ENCODE assay signal across 13 mouse cellular contexts in the genomic region with DNA sequence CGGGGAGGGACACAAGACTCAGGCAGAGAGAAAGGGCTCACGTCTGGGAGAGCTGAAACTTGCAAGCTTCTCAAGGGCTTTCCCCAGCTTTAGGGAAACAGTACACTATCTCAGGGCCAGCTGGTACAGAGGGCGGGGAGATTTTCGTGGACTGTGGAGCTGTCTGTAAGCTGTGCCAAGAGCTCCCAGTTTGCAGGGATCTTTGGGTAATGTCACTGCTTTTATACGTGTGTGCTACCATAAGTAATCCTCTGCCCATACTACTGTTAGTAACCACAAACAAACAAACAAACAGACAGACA.
DNase-seq lines count a peak whose midpoint lies in the region; ATAC-seq and TF ChIP-seq lines count a peak whose summit lies in the region.
"Had no signal": no experiment of that assay in that cellular context is flagged by ENCODE, and none has a peak within 500 bp of the region (broad histone marks: within the 10 kb centered on the region; RNA-seq: fewer than 3 reads in every experiment).

No protein-coding gene starts in this region.

- H3K79me2 ChIP-seq in MEL (ENCODE audit: control insufficient read depth, insufficient read depth, low read length, poor library complexity): no peaks in the 10 kb centered on the region

- no peak overlapping the region for H3K4me2 ChIP-seq in heart, postnatal 0 days (ENCODE audit: low read depth, low read length)

- peaks cover 6 to 19% of the 10 kb centered on the region in 2 experiments; a peak in 3 of 4 replicates for H3K4me1 ChIP-seq in MEL (ENCODE audit: control insufficient read depth in 1 of 2, insufficient read depth in 2 of 2, low read length in 2 of 2)
- H3K4me1 ChIP-seq in heart, postnatal 0 days (ENCODE audit: control insufficient read depth, insufficient read depth): peaks cover 14% of the 10 kb centered on the region
- H3K4me1 ChIP-seq: midbrain, embryonic 10.5 days had no signal

- peak; percentile 34; the same call in 1 of the 2 replicates for ATAC-seq in heart, postnatal 0 days (ENCODE audit: insufficient read depth, low read depth)
- ATAC-seq in activated CD4-positive, CD25-positive, alpha-beta regulatory T cell, adult 4 months: no peak
- ATAC-seq: forebrain, postnatal 0 days; intestine, postnatal 0 days had no signal

- H3K4me3 ChIP-seq in MEL (ENCODE audit: control insufficient read depth in 1 of 2, insufficient read depth in 1 of 2, low read depth in 2 of 2, low read length in 2 of 2): peak overlapping the region; percentile 15 to 50; a peak in 3 of 4 replicates
- H3K4me3 ChIP-seq in heart, postnatal 0 days (ENCODE audit: low read depth, low read length): no peak overlapping the region
- H3K4me3 ChIP-seq in layer of hippocampus, adult 2 months: no peak overlapping the region
- H3K4me3 ChIP-seq: midbrain, embryonic 10.5 days had no signal

- TF ChIP-seq POLR2A in MEL (IDR thresholded peaks at IDR 0.05; ENCODE audit: control insufficient read depth in 1 of 2, insufficient read depth in 1 of 2, low read depth in 1 of 2, low read length in 2 of 2, poor library complexity in 1 of 2): no peak

- WGBS in heart, postnatal 0 days: 19% methylated on average over 5 of the region's 5 CpGs

- H3K9ac ChIP-seq in MEL (ENCODE audit: control insufficient read depth, low read depth, low read length, poor library complexity, severe bottlenecking): no peak overlapping the region
- peak overlapping the region; percentile 21; the same call in 1 of the 2 replicates for H3K9ac ChIP-seq in heart, postnatal 0 days (replicated peaks; ENCODE audit: low read depth, low read length)
- H3K9ac ChIP-seq: forebrain, postnatal 0 days had no signal

- H3K9me3 ChIP-seq in MEL (replicated peaks; ENCODE audit: insufficient read depth, low read length): no peaks in the 10 kb centered on the region
- H3K9me3 ChIP-seq in heart, postnatal 0 days (replicated peaks; ENCODE audit: control insufficient read depth, low read length): no peaks in the 10 kb centered on the region
- H3K9me3 ChIP-seq: midbrain, embryonic 10.5 days had no signal

- no peak for TF ChIP-seq RAD21 in MEL (IDR thresholded peaks at IDR 0.05; ENCODE audit: low read depth, low read length)

- H3K36me3 ChIP-seq in MEL (ENCODE audit: control insufficient read depth in 1 of 2, insufficient read depth in 2 of 2, low read length in 2 of 2): peaks cover 0 to 8% of the 10 kb centered on the region in 2 experiments; a peak in 2 of 4 replicates
- H3K36me3 ChIP-seq in heart, postnatal 0 days (replicated peaks; ENCODE audit: control insufficient read depth, insufficient read depth, low read length): no peaks in the 10 kb centered on the region
- H3K36me3 ChIP-seq: midbrain, embryonic 10.5 days had no signal

- no peaks in the 10 kb centered on the region for H3K27me3 ChIP-seq in MEL (ENCODE audit: control insufficient read depth in 1 of 2, insufficient read depth in 2 of 2, low read length in 2 of 2)
- H3K27me3 ChIP-seq in heart, postnatal 0 days (ENCODE audit: control insufficient read depth, insufficient read depth, low read length): no peaks in the 10 kb centered on the region

- peak; percentile 56 for DNase-seq in adrenal gland, postnatal 10 days
- DNase-seq in adrenal gland, postnatal 4 days (ENCODE audit: low spot score in 2 of 2): no peak
- DNase-seq in left cerebral cortex, adult 18-20 months (ENCODE audit: low spot score in 2 of 2): peak; percentile 13 to 26
- no peak for DNase-seq in left cerebral cortex, adult 11 months (ENCODE audit: low spot score)
- peak; percentile 58 for DNase-seq in MEL (ENCODE audit: low read depth, low spot score)
- DNase-seq in heart, postnatal 0 days (ENCODE audit: low spot score): peak; percentile 69
- DNase-seq in layer of hippocampus, adult 2 months (ENCODE audit: low spot score in 2 of 2): no peak
- DNase-seq: forebrain, postnatal 0 days; liver; right cerebral cortex, postnatal 14 days had no signal

- no peak for TF ChIP-seq EP300 in MEL (IDR thresholded peaks at IDR 0.05; ENCODE audit: low read depth in 1 of 2, low read length in 2 of 2)
- no peak for TF ChIP-seq EP300 in heart, postnatal 0 days (IDR thresholded peaks at IDR 0.05; ENCODE audit: low read depth)

- no peak overlapping the region for H3K27ac ChIP-seq in MEL (ENCODE audit: control insufficient read depth, low read depth, low read length)
- H3K27ac ChIP-seq in heart, postnatal 0 days (ENCODE audit: low read depth): peak overlapping the region; percentile 86
- no peak overlapping the region for H3K27ac ChIP-seq in layer of hippocampus, adult 2 months
- H3K27ac ChIP-seq: midbrain, embryonic 10.5 days had no signal

- TF ChIP-seq CTCF in MEL (IDR thresholded peaks at IDR 0.05 in 2 of 3, conservative IDR thresholded peaks at IDR 0.05 in 1 of 3; ENCODE audit: control insufficient read depth in 1 of 3, insufficient read depth in 1 of 3, low read depth in 2 of 3, low read length in 3 of 3, poor library complexity in 1 of 3, severe bottlenecking in 1 of 3): no peak
- no peak for TF ChIP-seq CTCF in heart, postnatal 0 days (IDR thresholded peaks at IDR 0.05; ENCODE audit: low read depth)
- TF ChIP-seq CTCF in layer of hippocampus, adult 2 months (conservative IDR thresholded peaks at IDR 0.05): no peak

TF ChIP-seq in MEL, 35 proteins besides CTCF, POLR2A, EP300 and RAD21:
- TF ChIP-seq UBTF (IDR thresholded peaks at IDR 0.05; ENCODE audit: borderline replicate concordance, insufficient read depth, low read depth, low read length) (no peak), ETS1 (IDR thresholded peaks at IDR 0.05; ENCODE audit: low read depth, low read length) (peak; percentile 76; the same call in 1 of the 2 replicates), GABPA (IDR thresholded peaks at IDR 0.05; ENCODE audit: low read depth, low read length) (no peak), HCFC1 (IDR thresholded peaks at IDR 0.05; ENCODE audit: low read depth, low read length) (no peak), TCF12 (IDR thresholded peaks at IDR 0.05; ENCODE audit: low read depth, low read length) (no peak), SIN3A (IDR thresholded peaks at IDR 0.05; ENCODE audit: low read length) (no peak), MXI1 (IDR thresholded peaks at IDR 0.05; ENCODE audit: low read depth, low read length) (no peak), CHD1 (IDR thresholded peaks at IDR 0.05; ENCODE audit: low read depth, low read length) (no peak)

Comparison
In these comparisons a context has a peak if more than half of its experiments do, and no peak if none do; other contexts are left out.
1. DNase-seq: peak in adrenal gland, postnatal 10 days (single experiment), left cerebral cortex, adult 18-20 months (2 of 2), MEL (single experiment) and heart, postnatal 0 days (single experiment); none in adrenal gland, postnatal 4 days (0 of 2), left cerebral cortex, adult 11 months (single experiment) and layer of hippocampus, adult 2 months (0 of 2).
2. H3K4me3 ChIP-seq: peak in MEL (2 of 2); none in heart, postnatal 0 days (single experiment) and layer of hippocampus, adult 2 months (single experiment).